Mouse (Mus musculus) heart, embryonic 11.5 days (tissue): ENCODE measurements around the gene Mdm2. TPM values are rescaled to one million over a fixed set of nuclear protein-coding genes. Genes with fewer than 3 reads are reported as not detected.

Experiments used
- ATAC-seq: fragments of 200-750 bp; cut with Nextera tagmentation; replicated peaks from 2 replicates; pipeline ENCODE4 v1.8.0; 2017; ENCODE audit warnings: moderate library complexity; ENCODE audit not compliant: insufficient number of reproducible peaks, low FRiP score, low TSS enrichment
- H3K27ac ChIP-seq: fragments of 300-500 bp; sonication (generic); 2 replicates; pipeline ENCODE4 v1.5.1; 2014; ENCODE audit warnings: mild to moderate bottlenecking, low read depth, low read length
- H3K27me3 ChIP-seq: fragments of 300-500 bp; sonication (generic); 2 replicates; pipeline ENCODE4 v1.6.1; 2014; ENCODE audit warnings: mild to moderate bottlenecking, low read length, mixed read lengths; ENCODE audit not compliant: control insufficient read depth, insufficient read depth
- H3K36me3 ChIP-seq: fragments of 300-500 bp; sonication (generic); 2 replicates; pipeline ENCODE4 v1.6.1; 2014; ENCODE audit warnings: mild to moderate bottlenecking, low read length, moderate library complexity, mixed read lengths; ENCODE audit not compliant: control insufficient read depth, insufficient read depth
- H3K4me1 ChIP-seq: fragments of 300-500 bp; sonication (generic); 2 replicates; pipeline ENCODE4 v1.6.1; 2014; ENCODE audit warnings: low read length; ENCODE audit not compliant: control insufficient read depth, insufficient read depth
- H3K4me2 ChIP-seq: fragments of 300-500 bp; sonication (generic); 2 replicates; pipeline ENCODE4 v1.6.1; 2014; ENCODE audit warnings: mild to moderate bottlenecking, moderate library complexity
- H3K4me3 ChIP-seq: fragments of 300-500 bp; sonication (generic); 2 replicates; pipeline ENCODE4 v1.5.1; 2014; ENCODE audit warnings: low read depth, low read length
- H3K9ac ChIP-seq: fragments of 300-500 bp; sonication (generic); 2 replicates; pipeline ENCODE4 v1.6.1; 2014; ENCODE audit warnings: mild to moderate bottlenecking, low read depth, low read length, moderate library complexity
- H3K9me3 ChIP-seq: fragments of 300-500 bp; sonication (generic); replicated peaks from 2 replicates; pipeline ENCODE4 v1.6.1; 2016; ENCODE audit warnings: low read length; ENCODE audit not compliant: control insufficient read depth
- WGBS: fragments of 180-500 bp; shearing (Covaris S2); extraction: QIAGEN DNeasy Blood & Tissue Kit; methylation state at CpG from one replicate; pipeline ENCODE4 v1.1.7; 2014; ENCODE audit not compliant: insufficient replicate concordance; 5-methylcytosine and 5-hydroxymethylcytosine counted together
- polyA plus RNA-seq: library from polyadenylated mRNA; unstranded; fragments of >200 nt; fragmentation: Nextera tagmentation; extraction: Ambion mirVana; gene quantifications from 2 replicates; pipeline ENCODE4 v1.2.1, GENCODE M21; 2014

The Mdm2 gene
- polyA plus RNA-seq, 1 experiment from 2014 or later, result 62.2 TPM

DNA sequence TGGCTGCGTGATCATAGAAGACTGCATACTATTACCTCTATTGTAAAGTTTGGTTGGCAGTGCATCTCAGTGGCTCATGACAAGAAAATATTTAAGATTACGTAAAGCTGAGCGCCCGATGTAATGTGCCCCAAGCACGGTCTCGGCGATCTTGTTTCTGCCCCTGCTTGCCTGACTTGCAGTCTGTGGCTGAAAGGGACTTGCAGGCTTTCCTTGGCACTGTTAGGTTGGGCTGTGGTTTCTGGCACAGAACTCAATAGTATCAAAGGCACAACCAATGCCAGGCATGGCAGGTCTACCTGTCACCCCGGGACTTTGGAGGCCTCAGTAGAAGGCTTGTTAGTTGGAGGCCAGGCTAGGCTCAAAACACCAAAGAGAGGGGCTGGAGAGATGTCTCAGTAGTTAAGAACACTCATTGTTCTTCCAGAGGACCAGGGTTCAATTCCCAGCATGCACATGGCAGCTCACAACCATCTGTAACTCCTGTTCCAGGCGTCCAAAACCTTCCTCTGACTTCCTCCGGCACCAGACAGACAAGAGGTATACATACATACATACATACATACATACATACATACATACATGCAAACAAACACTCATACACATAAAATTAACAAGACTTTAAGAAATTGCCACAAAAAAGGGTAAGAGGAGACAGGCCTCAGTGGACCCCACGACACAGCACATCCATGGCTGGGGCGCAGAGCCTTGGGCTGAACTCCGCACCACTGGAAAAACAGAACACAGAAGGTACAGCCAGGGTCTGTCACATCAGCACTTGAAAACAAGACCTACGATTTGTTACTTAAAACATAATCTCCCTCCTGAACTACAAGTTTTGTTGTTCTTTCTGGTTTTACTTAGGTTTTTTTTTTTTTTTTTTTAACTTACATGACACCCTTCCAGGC lies 51.8 kb downstream of the Mdm2 start:
- Histone ChIP-seq H3K27me3 (no peaks in the 10 kb centered on the region), H3K4me3 (no peak overlapping the region), H3K4me1 (no peaks in the 10 kb centered on the region), H3K9ac (no peak overlapping the region), H3K36me3 (no peaks in the 10 kb centered on the region), H3K27ac (no peak overlapping the region), H3K4me2 (no peak overlapping the region), H3K9me3 (no peaks in the 10 kb centered on the region)
- ATAC-seq, result no peak
- 85% methylated on average over 14 of the region's 14 CpGs for WGBS

DNA sequence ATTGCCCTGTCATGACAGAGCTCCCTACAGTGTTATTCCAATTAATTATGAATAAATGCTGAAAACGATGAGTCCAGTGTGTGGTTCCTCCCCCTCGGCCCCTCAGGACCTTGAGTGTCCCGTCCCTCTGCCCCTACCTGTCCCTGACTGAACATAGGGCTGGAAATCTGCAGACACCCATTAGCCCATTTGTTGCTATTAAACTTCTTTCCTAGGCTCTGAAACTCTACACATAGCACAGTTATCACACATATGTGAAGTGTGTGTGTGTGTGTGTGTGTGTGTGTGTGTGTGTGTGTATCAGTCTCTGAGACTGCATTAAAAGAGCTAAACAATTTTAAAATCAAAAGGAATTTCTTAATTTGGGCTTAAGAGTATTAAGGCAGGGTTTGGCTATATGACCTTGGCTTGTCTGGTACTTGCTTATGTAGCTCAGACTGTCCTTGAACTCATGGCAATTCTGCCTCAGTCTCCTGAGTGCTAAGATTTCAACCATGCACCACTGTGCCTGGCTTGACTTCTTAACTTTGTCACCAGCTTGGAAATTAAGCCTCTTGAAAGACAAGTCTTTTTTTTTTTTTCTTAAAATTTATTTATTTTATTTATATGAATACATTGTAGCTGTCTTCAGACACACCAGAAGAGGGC lies 52.8 kb downstream of the Mdm2 start:
- Histone ChIP-seq H3K4me3 (no peak overlapping the region), H3K27ac (no peak overlapping the region), H3K9me3 (no peaks in the 10 kb centered on the region), H3K27me3 (no peaks in the 10 kb centered on the region), H3K4me1 (no peaks in the 10 kb centered on the region), H3K36me3 (no peaks in the 10 kb centered on the region), H3K9ac (no peak overlapping the region), H3K4me2 (no peak overlapping the region)
- 79% methylated on average over 3 of the region's 3 CpGs for WGBS
- ATAC-seq, result no peak

DNA sequence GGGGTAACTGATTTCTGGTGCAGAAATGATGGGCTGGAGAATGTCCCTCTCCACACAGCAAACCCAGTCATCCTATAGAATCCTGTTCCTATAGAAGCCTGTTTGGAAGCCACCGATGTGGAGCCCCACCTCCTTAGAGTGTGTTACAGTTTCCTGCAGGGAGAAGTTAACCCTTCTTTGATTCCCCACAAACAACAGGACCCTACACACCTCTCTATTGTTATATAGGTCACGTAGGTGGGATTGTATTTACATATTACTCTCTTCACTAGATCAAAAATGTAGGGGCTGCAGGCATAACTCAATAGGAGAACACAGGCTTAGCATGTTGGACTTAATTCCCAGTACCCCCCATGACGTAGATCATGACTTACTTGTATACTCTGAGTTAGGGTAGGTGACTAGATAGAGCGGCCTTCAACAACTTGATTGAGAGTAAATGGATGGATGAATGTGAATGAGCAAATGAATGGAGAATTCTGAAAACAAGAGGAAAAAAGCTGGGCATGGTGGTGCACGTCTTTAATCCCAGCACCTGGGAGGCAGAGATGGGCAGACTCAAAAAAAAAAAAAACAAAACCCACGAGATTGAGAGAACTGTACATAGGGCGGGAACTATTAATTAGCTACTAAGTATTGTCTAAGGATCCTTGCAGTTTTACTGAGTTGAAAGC lies 53.4 kb downstream of the Mdm2 start:
- Histone ChIP-seq H3K4me3 (no peak overlapping the region), H3K4me2 (no peak overlapping the region), H3K4me1 (no peaks in the 10 kb centered on the region), H3K27me3 (no peaks in the 10 kb centered on the region), H3K9me3 (no peaks in the 10 kb centered on the region), H3K27ac (no peak overlapping the region), H3K9ac (no peak overlapping the region), H3K36me3 (no peaks in the 10 kb centered on the region)
- 76% methylated on average over 7 of the region's 7 CpGs for WGBS
- no peak for ATAC-seq

DNA sequence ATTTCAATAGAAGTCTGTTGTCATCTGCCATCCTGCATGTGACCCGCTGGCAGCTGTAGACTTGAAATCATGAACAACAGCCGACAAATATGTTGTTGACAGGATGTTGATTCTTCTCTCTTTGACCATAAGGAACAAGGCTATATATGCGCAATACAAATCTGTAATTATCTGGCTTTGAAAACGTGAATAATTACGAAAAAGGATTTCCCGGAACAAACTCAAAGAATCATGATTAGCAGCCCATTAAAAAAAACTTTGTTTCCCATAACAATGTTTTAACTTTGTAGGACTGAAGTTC lies 53.9 kb downstream of the Mdm2 start:
- H3K9ac ChIP-seq, result no peak overlapping the region
- H3K4me1 ChIP-seq, result no peaks in the 10 kb centered on the region
- no peaks in the 10 kb centered on the region for H3K36me3 ChIP-seq
- no peak for ATAC-seq
- H3K4me2 ChIP-seq, result no peak overlapping the region
- H3K9me3 ChIP-seq, result no peaks in the 10 kb centered on the region
- no peak overlapping the region for H3K27ac ChIP-seq
- no peaks in the 10 kb centered on the region for H3K27me3 ChIP-seq
- 80% methylated on average over 6 of the region's 6 CpGs for WGBS
- H3K4me3 ChIP-seq, result no peak overlapping the region

DNA sequence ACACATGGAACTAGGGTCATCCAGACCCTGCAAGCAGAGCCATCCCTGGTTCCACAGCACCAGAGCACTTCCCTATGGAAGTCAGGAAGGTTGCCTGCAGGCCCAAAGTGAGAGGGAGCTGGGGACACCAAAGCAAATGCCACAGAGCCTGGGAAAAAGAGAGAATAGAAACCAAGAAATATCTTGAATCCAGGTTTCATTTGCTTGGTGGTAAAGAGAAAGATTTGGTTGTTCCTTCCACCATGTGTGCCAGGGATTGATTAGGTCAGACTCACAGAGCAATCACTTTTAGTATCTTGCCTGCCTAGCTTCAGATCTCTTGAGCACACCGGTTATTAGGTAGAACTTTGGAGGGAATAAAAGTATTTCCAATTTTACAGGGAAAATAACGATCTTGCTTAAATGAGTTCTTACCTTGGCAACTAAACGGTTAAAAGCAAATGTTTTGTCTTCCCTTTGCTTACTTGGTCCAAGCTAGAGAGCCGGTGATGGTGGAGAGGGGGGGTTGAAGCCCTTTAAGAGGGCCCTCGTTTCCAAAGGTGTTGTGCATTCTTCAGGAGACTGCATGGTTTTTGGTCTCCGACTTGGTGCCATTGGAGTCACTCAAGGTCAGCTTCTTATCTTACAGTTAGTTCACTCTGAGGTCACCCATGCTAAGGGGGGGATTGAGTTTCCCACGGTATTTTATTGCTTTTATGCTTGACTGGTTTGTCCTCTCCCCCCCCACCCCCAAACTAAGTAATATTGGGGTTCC lies 54.5 kb downstream of the Mdm2 start:
- no peak for ATAC-seq
- no peaks in the 10 kb centered on the region for H3K27me3 ChIP-seq
- WGBS, result 54% methylated on average over 7 of the region's 7 CpGs
- no peaks in the 10 kb centered on the region for H3K4me1 ChIP-seq
- no peak overlapping the region for H3K27ac ChIP-seq
- H3K4me2 ChIP-seq, result no peak overlapping the region
- H3K9ac ChIP-seq, result no peak overlapping the region
- H3K4me3 ChIP-seq, result no peak overlapping the region
- H3K9me3 ChIP-seq, result no peaks in the 10 kb centered on the region
- no peaks in the 10 kb centered on the region for H3K36me3 ChIP-seq

DNA sequence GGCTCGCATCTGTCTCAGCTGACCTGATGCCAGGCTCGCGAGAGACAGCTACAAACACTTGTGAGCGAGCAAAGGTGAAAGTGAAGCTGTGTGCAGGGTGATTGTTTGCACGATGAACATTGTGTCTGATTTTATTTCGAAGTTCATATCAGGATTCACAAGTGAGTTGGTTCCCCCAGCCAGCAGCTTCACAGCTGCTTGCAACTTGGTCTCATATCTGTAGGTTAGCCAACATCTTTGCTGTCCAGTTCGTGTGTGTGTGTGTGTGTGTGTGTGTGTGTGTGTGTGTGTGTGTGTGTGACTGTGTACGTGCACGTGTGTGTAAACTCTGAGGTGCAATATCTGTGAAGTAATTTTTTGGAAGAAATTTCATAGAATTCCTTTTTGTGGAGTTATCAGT lies 55.1 kb downstream of the Mdm2 start:
- H3K27me3 ChIP-seq, result no peaks in the 10 kb centered on the region
- WGBS, result 80% methylated on average over 9 of the region's 9 CpGs

DNA sequence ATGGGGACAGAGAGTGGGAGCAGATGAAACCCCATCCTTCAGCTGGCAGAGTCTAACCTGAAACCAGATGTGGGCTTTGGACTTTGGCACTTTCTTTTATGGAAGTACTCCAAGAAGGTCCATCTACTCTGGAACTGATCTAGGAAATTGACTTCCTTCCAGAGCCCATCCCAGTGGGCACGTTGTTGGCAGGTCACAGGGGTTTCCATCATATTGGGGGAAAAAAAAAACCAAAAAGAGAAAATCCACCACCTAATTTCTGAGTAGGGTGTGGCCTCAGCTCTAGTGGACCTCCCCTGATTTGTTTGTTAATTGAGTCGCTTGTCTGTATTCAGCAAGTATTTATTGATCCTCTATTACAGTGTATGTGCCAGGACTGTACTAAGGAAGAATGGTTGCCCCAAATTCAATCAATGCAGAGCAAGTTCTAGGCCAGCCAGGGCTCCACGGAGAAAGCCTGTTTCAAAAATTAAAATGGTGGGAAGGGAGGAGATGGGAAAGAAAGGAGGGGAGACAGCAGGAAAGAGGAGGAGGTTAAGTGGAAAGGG lies 55.9 kb downstream of the Mdm2 start:
- Histone ChIP-seq H3K4me2 (no peak overlapping the region), H3K27ac (no peak overlapping the region), H3K9me3 (no peaks in the 10 kb centered on the region), H3K36me3 (no peaks in the 10 kb centered on the region), H3K27me3 (no peaks in the 10 kb centered on the region), H3K4me1 (no peaks in the 10 kb centered on the region), H3K9ac (no peak overlapping the region), H3K4me3 (no peak overlapping the region)
- WGBS, result 73% methylated on average over 3 of the region's 3 CpGs
- ATAC-seq, result no peak

More for the DNA sequence above, 55.1 kb downstream of the Mdm2 start:
- no peaks in the 10 kb centered on the region for H3K4me1 ChIP-seq
- no peaks in the 10 kb centered on the region for H3K9me3 ChIP-seq
- H3K4me3 ChIP-seq, result no peak overlapping the region
- H3K9ac ChIP-seq, result no peak overlapping the region
- H3K36me3 ChIP-seq, result no peaks in the 10 kb centered on the region
- H3K4me2 ChIP-seq, result no peak overlapping the region
- H3K27ac ChIP-seq, result no peak overlapping the region
- no peak for ATAC-seq

DNA sequence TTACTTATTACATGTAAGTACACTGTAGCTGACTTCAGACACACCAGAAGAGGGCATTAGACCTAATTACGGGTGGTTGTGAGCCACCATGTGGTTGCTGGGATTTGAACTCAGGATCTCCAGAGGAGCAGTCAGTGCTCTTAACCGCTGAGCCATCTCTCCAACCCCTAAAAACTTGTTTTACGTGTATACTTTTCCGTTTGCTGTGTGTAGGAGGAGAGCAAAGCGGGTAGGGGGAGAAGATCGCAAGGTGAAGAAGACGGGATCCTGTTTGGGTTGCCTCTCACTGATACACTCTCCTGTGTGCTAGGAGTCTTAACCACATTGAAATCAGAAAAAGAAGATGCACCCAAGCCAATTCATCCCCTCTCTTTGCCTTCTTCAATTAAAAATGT lies 56.8 kb downstream of the Mdm2 start:
- whole genome bisulfite sequencing, result 84% methylated on average over 7 of the region's 7 CpGs

More for the DNA sequence above, 56.8 kb downstream of the Mdm2 start:
- ATAC-seq, result no peak
- Histone ChIP-seq H3K4me3 (no peak overlapping the region), H3K27me3 (no peaks in the 10 kb centered on the region), H3K4me2 (no peak overlapping the region), H3K9me3 (no peaks in the 10 kb centered on the region), H3K4me1 (no peaks in the 10 kb centered on the region), H3K9ac (no peak overlapping the region), H3K27ac (no peak overlapping the region), H3K36me3 (no peaks in the 10 kb centered on the region)
